Mouse (Mus musculus) heart, adult 2 months (tissue): ENCODE measurements around the gene Fgf14.

Source experiments
- CTCF ChIP-seq: fragments of 200-600 bp; IDR thresholded peaks from 2 replicates; pipeline ENCODE4 v1.8.1; 2022; ENCODE audit warnings: antibody characterized with exemption, mild to moderate bottlenecking, moderate library complexity
- EP300 ChIP-seq: fragments of 200-500 bp; IDR thresholded peaks from 2 replicates; pipeline ENCODE4 v1.6.1; 2011; ENCODE audit warnings: low read depth, low read length, control low read depth; ENCODE audit not compliant: insufficient read depth

DNA sequence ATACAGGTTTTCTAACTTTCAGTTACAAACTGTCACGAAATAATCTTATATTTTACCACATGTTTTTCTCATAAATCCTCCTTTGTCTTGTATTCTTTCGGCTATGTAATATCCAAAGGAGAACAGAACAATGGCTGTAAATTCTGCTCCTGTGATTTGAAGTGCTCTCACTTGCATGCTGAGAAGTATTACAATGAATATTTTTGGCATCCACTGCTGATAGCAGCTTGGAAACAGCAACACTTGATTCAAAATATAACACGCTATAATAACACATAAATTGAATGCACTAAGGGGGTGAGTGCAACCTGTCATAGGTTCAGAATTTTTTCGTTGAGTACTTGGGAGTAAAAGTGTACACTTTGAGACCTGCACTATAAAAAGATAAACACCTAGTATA, 115.4 kb downstream of the Fgf14 start:
- TF ChIP-seq CTCF = no peak
- no peak for TF ChIP-seq EP300
